Mouse (Mus musculus) adrenal gland, postnatal 10 days (tissue): ENCODE measurements at regions not wholly inside any gene's neighbourhood (a gene's known extent, or its start where the extent isn't known, plus 50 kb on each side); places are given as distances from the start of the nearest gene placed in this dataset.
A peak's percentile ranks its signal among the peaks of the same experiment; 100 is the strongest.

Experiments
- DNase-seq: peaks from one replicate; pipeline ENCODE4 v3.0.0; 2021; ENCODE audit warnings: mixed read lengths

DNA sequence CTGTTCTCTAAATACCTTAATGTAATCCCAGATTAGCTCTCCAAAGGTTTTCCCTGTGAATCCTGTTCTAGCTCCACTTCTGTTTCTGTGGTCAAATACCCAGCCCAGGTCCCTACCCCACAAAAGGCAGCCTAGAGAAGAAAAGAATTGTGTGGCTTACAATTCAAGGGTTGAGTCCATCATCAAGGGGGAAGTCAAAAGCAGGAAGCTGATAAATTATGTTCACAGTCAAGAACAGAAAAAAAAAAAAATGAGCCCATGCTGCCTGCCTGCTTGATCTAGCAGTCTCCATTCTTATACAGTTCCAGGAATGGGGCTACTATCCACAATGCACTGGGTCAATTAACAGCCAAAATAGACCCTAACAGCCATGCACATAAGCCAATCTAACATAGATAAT lies 285.7 kb downstream of the Actr3 start:
- no peak for DNase-seq

- no peak for DNase-seq
Observed at GRCm38 (mm10) chr1:125123861-125124260, 311.7 kb downstream of the Actr3 start.

DNA sequence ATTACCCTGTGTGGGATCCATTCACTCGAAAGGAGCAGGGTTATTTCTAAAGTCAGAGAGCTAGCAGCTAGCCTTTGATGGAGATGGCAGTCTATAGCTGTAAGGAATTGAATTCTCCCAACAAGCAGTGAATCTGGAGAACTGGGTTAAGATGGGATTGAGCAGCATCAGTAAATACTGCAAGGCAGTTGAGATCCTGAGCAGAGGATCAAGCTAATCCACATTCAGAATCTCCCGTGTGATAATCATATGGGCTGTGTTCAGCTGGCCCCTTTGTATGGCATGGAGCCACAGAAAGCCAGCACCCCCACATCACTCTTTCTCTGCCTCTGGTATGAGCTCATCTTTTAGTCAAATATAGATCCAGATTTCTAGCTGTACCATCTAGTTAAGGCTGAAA lies 334.9 kb downstream of the Actr3 start:
- DNase-seq, result no peak

DNA sequence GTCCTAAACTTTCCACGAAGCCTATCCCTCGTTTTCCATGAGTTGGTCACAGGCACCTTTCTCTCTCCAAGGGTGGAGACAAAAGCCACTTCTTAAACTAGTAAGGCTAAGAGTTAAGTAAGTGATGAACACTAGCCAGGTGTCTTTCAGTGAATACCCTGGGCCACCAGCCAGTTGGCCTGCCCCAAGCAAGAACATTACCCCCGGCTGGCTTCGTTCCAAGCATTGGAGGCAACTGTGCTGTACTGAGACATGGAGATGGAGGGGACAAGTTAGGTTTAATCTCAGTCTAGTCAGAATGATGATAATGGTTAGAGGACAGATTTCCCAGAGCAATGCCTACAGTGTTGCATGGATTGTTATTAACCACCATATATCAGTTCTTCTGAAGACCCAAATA lies 350.6 kb downstream of the Actr3 start:
- DNase-seq, result no peak

- no peak for DNase-seq
Observed at GRCm38 (mm10) chr1:125039572-125040326, 395.8 kb downstream of the Actr3 start.

DNA sequence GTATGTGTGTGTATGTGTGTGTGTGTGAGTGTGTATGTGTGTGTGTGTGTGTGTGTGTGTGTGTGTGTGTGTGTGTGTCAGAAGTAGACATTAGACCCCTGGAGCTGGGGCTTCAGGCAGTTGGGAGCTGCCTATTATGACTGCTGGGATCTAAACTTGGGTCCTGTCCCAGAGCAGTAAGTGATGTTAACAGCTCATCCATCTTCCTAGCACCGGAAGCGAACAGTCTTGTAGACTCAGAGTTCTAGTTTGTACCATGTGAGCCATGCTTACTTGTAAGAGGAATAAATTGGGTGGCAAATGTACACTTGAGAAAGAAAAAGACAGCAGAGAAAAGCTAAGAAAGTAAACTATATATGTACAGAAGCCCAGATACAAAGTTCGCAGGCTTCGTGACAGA lies 422.2 kb downstream of the Actr3 start:
- DNase-seq, result no peak

DNA sequence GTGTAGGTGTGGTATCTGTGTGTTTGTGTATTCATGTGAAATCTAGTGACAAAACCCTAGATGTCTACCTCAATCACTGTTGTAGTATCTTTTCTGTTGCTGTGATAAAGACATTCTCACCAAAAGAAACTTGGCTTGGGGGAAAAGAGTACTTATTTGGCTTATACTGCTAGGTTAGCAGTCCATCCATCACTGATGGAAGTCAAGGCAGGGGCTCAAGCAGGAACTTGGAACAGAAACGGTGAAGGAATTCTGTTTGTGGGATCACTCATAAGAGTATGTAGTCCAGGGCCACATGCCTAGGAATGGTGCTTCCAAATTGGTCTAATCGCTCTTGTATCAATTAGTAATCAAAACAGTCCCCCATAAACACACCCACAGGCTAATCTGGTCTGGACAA lies 423.6 kb downstream of the Actr3 start:
- no peak for DNase-seq

- DNase-seq, result peak; percentile 49
Observed at GRCm38 (mm10) chr1:124997577-124997976, 437.9 kb downstream of the Actr3 start.

DNA sequence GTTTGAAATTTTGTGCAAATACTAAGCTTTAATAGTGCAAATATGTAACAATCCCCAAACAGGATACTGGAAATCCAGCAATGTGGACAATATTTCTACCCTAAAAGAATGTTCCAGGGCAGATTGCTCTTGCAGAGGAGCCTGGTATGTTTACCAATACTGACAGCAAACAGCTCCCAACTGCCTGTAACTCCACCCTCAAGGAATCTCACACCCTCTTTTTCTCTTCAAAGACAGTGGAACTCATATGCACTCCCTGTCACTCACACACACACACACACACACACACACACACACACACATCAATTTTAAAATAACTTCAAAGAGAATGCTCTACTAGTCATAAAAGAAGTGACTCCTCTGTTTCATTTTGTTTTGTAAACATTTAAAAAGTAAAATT lies 484.7 kb downstream of the Actr3 start:
- no peak for DNase-seq

GRCm38 (mm10) chr1:124904373-124904772 lies 531.2 kb downstream of the Actr3 start:
- no peak for DNase-seq

DNA sequence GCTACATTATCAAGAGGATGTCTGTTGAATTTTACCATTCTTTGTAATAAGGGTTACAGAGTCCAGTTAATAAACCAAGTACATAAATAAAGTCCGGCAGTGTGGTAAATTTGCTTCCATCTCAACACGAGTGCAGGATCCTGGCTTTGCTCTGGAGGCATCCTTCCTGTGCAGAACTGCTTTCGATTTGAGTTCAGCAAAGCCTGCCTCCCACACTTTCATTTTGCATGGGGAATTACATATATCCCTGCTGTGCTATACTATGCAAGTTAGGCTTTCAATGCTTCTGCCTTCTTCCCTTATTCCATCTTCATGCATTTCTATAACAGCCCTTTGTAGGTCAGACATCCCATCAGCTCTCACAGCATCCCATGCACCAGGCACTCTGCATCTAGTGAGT lies 564.4 kb downstream of the Actr3 start:
- DNase-seq, result no peak

GRCm38 (mm10) chr1:124866248-124866647 lies 569.3 kb downstream of the Actr3 start:
- DNase-seq, result no peak

- DNase-seq, result peak; percentile 57
Observed at GRCm38 (mm10) chr1:124845681-124846080, 589.8 kb downstream of the Actr3 start.

GRCm38 (mm10) chr1:124825717-124826116 lies 609.8 kb downstream of the Actr3 start:
- DNase-seq, result no peak

GRCm38 (mm10) chr1:124793026-124793425 lies 642.5 kb downstream of the Actr3 start:
- no peak for DNase-seq

- DNase-seq, result no peak
Observed at GRCm38 (mm10) chr1:124790646-124791045, 644.9 kb downstream of the Actr3 start.

GRCm38 (mm10) chr1:124790130-124790529 lies 645.4 kb downstream of the Actr3 start:
- no peak for DNase-seq

GRCm38 (mm10) chr1:124783066-124783465 lies 652.5 kb downstream of the Actr3 start:
- DNase-seq, result no peak

GRCm38 (mm10) chr1:124777685-124778084 lies 657.8 kb downstream of the Actr3 start:
- no peak for DNase-seq

DNA sequence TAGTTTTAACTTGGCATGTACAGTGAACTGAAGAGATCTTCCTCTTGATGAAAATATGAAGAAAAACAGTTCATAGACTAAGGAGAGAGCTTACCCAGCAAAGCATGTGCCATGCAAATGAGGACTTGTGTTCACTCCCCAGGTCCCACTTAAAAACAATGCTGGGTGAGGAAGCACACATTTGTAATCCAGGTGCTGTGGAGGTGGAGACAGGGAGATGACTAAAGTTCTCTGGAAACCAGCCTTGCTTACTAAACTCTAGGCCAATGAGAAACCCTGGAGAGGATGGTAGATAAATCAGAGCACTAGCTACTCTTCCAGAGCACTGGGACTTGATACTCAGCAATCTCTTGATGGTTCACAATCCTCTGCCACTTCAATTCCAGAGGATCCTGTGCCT lies 678.8 kb downstream of the Actr3 start:
- DNase-seq, result no peak

- DNase-seq, result no peak
Observed at GRCm38 (mm10) chr1:124739777-124740176, 694.4 kb upstream of the Dpp10 start.

- no peak for DNase-seq
Observed at GRCm38 (mm10) chr1:124730364-124730763, 685.0 kb upstream of the Dpp10 start.

GRCm38 (mm10) chr1:124718065-124718464 lies 672.7 kb upstream of the Dpp10 start:
- DNase-seq, result peak; percentile 78

DNA sequence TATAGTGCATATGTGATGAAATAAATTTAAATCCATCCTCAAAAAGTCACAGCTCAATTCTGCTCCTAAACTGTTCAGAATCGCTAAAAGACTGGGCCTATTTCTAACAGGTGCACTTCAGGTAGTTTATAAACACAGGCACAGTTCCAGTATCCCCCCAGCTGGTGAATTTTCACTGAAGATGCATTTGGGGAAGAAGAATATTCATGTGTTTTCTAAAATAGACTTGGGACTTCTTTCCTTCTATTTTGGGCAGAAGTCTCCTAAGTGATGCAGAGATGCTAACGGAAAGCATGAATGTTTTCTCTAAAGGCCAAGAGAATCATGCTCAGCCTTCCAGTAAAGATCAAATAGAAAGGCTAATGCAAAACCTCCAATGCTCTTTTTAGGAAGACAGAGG lies 660.9 kb upstream of the Dpp10 start:
- no peak for DNase-seq

- peak; percentile 7 for DNase-seq
Observed at GRCm38 (mm10) chr1:124674420-124674819, 629.1 kb upstream of the Dpp10 start.
